Mouse (Mus musculus): ENCODE measurements around the gene Fgfrl1.

- no peak for TF ChIP-seq CTCF (IDR thresholded peaks at IDR 0.05; ENCODE audit: borderline replicate concordance, control insufficient read depth, extremely low read depth, insufficient read depth, low read length, poor library complexity)
- TF ChIP-seq POLR2A (IDR thresholded peaks at IDR 0.05; ENCODE audit: control insufficient read depth, extremely low read depth, insufficient read depth, low read length, poor library complexity): no peak
These were observed 11.3 kb upstream of the Fgfrl1 start for GRCm38 (mm10) chr5:108680871-108681270.

All from thymus, adult 2 months (tissue).